Mouse (Mus musculus): ENCODE measurements around the gene Rimbp3. TPM values are rescaled to one million over a fixed set of nuclear protein-coding genes. Genes with fewer than 3 reads are reported as not detected.
A peak's percentile ranks its signal among the peaks of the same experiment; 100 is the strongest.

Rimbp3 gene
- total and polyA plus RNA-seq, 3 experiments = 0.06 to 0.34 TPM; not detected in 1

DNA sequence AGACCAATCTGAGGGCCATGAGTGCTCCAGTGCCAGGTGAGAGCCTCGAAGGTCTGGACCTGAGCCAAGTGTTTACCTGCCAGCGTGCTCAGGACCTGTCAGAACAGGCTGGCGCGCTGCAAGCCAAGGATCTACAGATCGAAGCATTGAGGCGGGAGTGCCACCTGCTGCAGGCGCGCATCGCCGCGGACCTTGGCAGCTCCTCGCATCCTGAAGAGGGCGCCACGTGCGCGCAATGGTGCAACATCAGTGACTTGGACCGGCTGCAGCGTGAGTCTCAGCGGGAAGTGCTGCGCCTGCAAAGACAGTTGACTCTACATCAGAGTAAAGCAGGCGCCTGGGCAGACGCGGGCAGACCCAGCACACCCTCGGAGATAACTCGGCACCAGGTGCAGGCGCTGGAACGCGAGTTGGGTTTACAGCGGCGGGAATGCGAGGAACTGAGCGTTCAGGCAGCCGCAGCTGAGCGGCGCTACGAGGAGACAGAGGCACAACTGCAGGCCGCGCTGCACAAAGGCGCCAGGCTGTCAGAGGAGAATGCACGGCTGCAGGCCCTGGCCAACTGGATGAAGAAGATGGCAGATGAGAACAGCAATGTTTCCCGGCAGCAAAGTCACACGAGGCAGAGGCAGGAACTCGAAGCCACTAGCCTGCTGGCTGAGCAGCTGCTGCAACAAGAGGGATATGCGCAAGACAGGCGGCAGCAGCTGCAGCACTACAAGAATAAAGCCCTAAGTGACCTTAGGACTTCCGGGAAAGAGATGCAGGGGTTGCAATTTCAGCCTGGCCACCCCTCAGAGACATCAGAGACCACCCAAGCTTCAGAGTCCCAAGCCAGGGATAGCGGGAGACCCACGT, 1.8 kb downstream of the Rimbp3 start (continued):
- TF ChIP-seq CTCF (conservative IDR thresholded peaks at IDR 0.05 in 1 of 2, IDR thresholded peaks at IDR 0.05 in 1 of 2; ENCODE audit: low read depth in 2 of 2, low read length in 2 of 2) = peak in 1 of 2 experiments; percentile 99; a peak in 2 of 4 replicates
- TF ChIP-seq ELF1 (IDR thresholded peaks at IDR 0.05; ENCODE audit: low read depth, low read length) = peak; percentile 56
- TF ChIP-seq CHD2 (IDR thresholded peaks at IDR 0.05; ENCODE audit: low read length) = no peak
- no peak for TF ChIP-seq JUND (conservative IDR thresholded peaks at IDR 0.05; ENCODE audit: low read depth, low read length)
- no peak for TF ChIP-seq RCOR1 (conservative IDR thresholded peaks at IDR 0.05; ENCODE audit: low read depth, low read length)

DNA sequence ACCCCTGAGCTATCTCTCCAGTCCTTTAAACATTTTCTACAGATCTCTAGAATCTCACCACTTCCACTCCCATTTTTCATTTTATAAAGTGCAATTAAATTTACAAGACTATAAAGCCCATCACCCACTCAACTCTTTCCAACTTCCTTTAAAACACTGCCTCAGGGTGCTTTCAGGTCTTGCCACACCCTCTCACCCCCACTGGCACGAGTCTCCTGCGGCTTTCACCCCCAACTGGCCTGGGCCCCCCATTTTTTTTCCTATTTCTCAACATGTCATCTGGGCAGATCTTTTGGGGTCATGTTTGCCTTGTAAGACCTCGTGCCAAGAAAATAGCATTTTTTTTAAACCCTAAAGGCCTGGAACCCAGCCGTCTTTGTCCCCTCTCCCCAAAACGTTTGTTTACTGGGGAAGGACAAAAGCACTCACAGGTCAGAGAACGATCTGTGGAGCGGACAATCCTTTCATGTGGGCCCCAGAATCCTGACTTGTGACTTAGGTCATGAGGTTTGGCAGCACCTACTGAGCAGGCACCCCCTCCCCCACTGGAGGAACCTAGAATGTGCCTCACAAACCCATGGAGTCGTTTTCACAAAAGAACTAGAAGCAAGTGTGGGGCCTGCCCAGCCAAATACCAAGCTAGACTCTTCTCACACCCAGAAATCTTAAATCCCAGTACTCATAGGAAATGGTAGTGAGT, 8.7 kb downstream of the Rimbp3 start:
- H3K27ac ChIP-seq (ENCODE audit: insufficient read depth, low read depth) = no peak overlapping the region
- no peak overlapping the region for H3K9ac ChIP-seq (ENCODE audit: insufficient read depth, low read depth)
- dilution Hi-C loops (cut with MboI; ENCODE audit: extremely low pct_ligation_motif_present, extremely low pct_unique_long_range_greater_than_20kb, low sequenced_read_pairs) = no loop called here
- H3K9me3 ChIP-seq (replicated peaks; ENCODE audit: low read length) = no peaks in the 10 kb centered on the region
- H3K4me2 ChIP-seq (ENCODE audit: insufficient read depth, low read depth, poor library complexity, severe bottlenecking) = no peak overlapping the region
- no peaks in the 10 kb centered on the region for H3K79me2 ChIP-seq (replicated peaks; ENCODE audit: control insufficient read depth, extremely low read depth, insufficient read depth, poor library complexity, severe bottlenecking)
- no peak for TF ChIP-seq ELF1 (IDR thresholded peaks at IDR 0.05; ENCODE audit: low read depth, low read length)
- TF ChIP-seq IRF4 (IDR thresholded peaks at IDR 0.05; ENCODE audit: low read depth, low read length) = no peak
- no peak for TF ChIP-seq MAZ (IDR thresholded peaks at IDR 0.05; ENCODE audit: low read depth, low read length)
- no peak for TF ChIP-seq KAT2A (IDR thresholded peaks at IDR 0.05; ENCODE audit: insufficient replicate concordance, low read length)
- no peak for TF ChIP-seq SMC3 (IDR thresholded peaks at IDR 0.05; ENCODE audit: low read depth, low read length)
- no peak for TF ChIP-seq ZMIZ1 (IDR thresholded peaks at IDR 0.05; ENCODE audit: low read depth, low read length)
- TF ChIP-seq NELFE (IDR thresholded peaks at IDR 0.05; ENCODE audit: low read depth, low read length) = no peak
- TF ChIP-seq SIN3A (IDR thresholded peaks at IDR 0.05; ENCODE audit: low read length) = no peak
- TF ChIP-seq MEF2A (IDR thresholded peaks at IDR 0.05; ENCODE audit: borderline replicate concordance, low read depth, low read length) = no peak
- TF ChIP-seq PAX5 (IDR thresholded peaks at IDR 0.05; ENCODE audit: low read length) = no peak
- no peak for TF ChIP-seq EP300 (IDR thresholded peaks at IDR 0.05; ENCODE audit: low read length)
- H3K4me1 ChIP-seq (ENCODE audit: control insufficient read depth in 1 of 2, insufficient read depth in 2 of 2) = peaks cover 7 to 18% of the 10 kb centered on the region in 2 experiments; a peak in 3 of 4 replicates
- DNase-seq (ENCODE audit: extremely low read depth) = no peak
- no peaks in the 10 kb centered on the region for H3K27me3 ChIP-seq (replicated peaks)
- H3K4me3 ChIP-seq (replicated peaks in 1 of 3; ENCODE audit: low read depth in 2 of 3, low read length in 2 of 3, poor library complexity in 1 of 3) = no peak overlapping the region
- in situ Hi-C loops (cut with MboI; ENCODE audit: low pct_ligation_motif_present, low pct_unique_long_range_greater_than_20kb, low sequenced_read_pairs) = no loop called here
- H3K36me3 ChIP-seq (replicated peaks in 1 of 2; ENCODE audit: control insufficient read depth in 1 of 2, insufficient read depth in 1 of 2, low read length in 1 of 2) = no peaks in the 10 kb centered on the region

DNA sequence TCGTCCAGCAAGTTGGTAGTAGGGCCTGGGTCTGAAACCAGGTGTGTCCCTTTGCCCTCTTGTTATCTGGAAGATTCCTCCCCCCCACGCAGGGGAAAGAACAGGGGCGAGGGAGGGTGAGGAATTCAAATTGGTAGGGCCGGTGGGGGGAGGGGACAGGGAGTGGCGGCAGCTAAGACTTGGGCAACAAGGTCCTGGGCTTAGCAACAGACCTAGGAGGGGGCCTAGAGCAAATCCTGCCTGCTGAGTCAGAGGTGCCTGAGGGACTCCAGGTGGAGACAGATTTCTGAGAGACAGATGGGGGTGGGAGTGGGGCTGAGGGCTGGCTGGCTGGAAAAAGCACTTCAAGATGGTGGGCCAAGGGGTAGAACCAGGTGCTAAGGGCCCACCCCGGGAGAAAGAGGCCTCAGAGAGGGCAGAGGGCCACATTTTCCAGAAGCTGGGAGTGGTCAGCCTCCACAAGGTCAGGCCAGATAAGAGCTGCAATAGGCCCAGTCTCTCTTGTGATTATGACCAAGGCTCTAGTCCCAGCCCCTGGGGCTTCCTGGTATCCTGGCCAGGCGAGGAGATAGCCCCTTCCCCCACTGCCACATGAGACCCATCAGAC, 11.8 kb downstream of the Rimbp3 start:
- no peak overlapping the region for H3K27ac ChIP-seq (ENCODE audit: insufficient read depth, low read depth)
- TF ChIP-seq HCFC1 (IDR thresholded peaks at IDR 0.05; ENCODE audit: low read depth, low read length) (no peak), ETS1 (conservative IDR thresholded peaks at IDR 0.05; ENCODE audit: low read depth, low read length) (no peak), RCOR1 (conservative IDR thresholded peaks at IDR 0.05; ENCODE audit: low read depth, low read length) (no peak), CHD2 (IDR thresholded peaks at IDR 0.05; ENCODE audit: low read length) (peak; percentile 44; the same call in 1 of the 2 replicates), TCF12 (IDR thresholded peaks at IDR 0.05; ENCODE audit: low read depth, low read length) (0 out of 2 replicates have a peak, but pooled peaks have one; percentile 19)
- no peaks in the 10 kb centered on the region for H3K9me3 ChIP-seq (replicated peaks; ENCODE audit: low read length)
- no peaks in the 10 kb centered on the region for H3K79me2 ChIP-seq (replicated peaks; ENCODE audit: control insufficient read depth, extremely low read depth, insufficient read depth, poor library complexity, severe bottlenecking)
- peaks cover under 1% of the 10 kb centered on the region for H3K27me3 ChIP-seq (replicated peaks)
- no peak overlapping the region for H3K4me3 ChIP-seq (replicated peaks in 1 of 3; ENCODE audit: low read depth in 2 of 3, low read length in 2 of 3, poor library complexity in 1 of 3)
- in situ Hi-C loops (cut with MboI; ENCODE audit: low pct_ligation_motif_present, low pct_unique_long_range_greater_than_20kb, low sequenced_read_pairs) = no loop called here
- no peaks in the 10 kb centered on the region for H3K36me3 ChIP-seq (replicated peaks in 1 of 2; ENCODE audit: control insufficient read depth in 1 of 2, insufficient read depth in 1 of 2, low read length in 1 of 2)
- DNase-seq (ENCODE audit: extremely low read depth) = no peak
- H3K4me2 ChIP-seq (ENCODE audit: insufficient read depth, low read depth, poor library complexity, severe bottlenecking) = no peak overlapping the region
- H3K4me1 ChIP-seq (ENCODE audit: control insufficient read depth in 1 of 2, insufficient read depth in 2 of 2) = peaks cover 7 to 19% of the 10 kb centered on the region in 2 experiments; a peak in 3 of 4 replicates
- H3K9ac ChIP-seq (ENCODE audit: insufficient read depth, low read depth) = no peak overlapping the region
- dilution Hi-C loops (cut with MboI; ENCODE audit: extremely low pct_ligation_motif_present, extremely low pct_unique_long_range_greater_than_20kb, low sequenced_read_pairs) = no loop called here
